Mouse (Mus musculus) heart, postnatal 36 days (tissue): Measurements from ENCODE around the gene Crybg1. TPM values are rescaled to one million over a fixed set of nuclear protein-coding genes. Genes with fewer than 3 reads are reported as not detected.
"Not testable (repeated sequence)": the region's sequence is repeated elsewhere in the genome, so short reads cannot be mapped to it uniquely, and the experiment has no call there.

ENCODE experiments used
- DNase-seq, 2 experiments: peaks; one replicate each; pipeline ENCODE4 v3.0.0; 2021 to 2022
- intact Hi-C: fragments of 180-260 bp; cut with DNase I; formaldehyde crosslinking; loops from one replicate; pipeline ENCODE4 v1.15.1; 2025
- total RNA-seq, 2 experiments: library from RNA; stranded (reverse); gene quantifications; 2 replicates each; pipeline ENCODE4 v1.2.3; 2021

Crybg1 gene
- total RNA-seq, 2 experiments from 2014 or later, result 2.4 to 3.8 TPM

DNA sequence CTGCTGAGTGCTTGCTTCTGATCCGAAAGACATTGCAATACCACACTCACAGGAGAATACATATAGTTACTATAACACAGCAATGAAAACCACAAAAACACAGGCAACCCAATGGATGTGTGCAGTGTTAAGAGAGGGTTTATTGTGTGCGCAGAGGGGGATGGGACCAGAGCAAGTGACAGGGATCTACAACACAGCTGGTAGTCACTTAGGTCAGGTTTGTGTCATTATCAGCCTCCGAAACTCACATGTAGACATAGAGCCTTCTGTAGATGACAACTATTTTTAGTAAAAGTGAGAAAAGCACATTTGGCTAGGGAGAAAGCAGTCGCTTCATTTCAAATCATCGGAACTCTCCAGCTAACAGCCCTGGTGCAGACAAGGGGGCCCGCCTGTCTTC lies 166.2 kb downstream of the Crybg1 start:
- no peak for DNase-seq
- intact Hi-C loops, result no loop called here

DNA sequence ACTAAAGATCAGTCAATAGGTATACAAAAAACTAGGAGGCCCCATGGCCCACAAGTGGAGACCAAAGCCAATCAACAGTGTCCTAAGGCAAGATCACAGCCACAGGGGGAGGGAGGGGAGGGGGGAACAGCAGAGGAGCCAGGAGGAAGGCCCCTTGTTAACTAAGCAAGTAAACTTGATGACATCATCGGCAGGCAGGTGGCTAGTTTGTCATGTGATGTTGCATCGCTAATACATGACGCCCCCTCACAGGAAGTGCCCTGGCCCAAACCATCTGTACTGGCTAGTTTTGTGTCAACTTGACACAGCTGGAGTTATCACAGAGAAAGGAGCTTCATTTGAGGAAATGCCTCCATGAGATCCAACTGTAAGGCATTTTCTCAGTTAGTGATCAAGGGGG lies 167.9 kb downstream of the Crybg1 start:
- intact Hi-C loops, DNase-seq: not testable (repeated sequence)

DNA sequence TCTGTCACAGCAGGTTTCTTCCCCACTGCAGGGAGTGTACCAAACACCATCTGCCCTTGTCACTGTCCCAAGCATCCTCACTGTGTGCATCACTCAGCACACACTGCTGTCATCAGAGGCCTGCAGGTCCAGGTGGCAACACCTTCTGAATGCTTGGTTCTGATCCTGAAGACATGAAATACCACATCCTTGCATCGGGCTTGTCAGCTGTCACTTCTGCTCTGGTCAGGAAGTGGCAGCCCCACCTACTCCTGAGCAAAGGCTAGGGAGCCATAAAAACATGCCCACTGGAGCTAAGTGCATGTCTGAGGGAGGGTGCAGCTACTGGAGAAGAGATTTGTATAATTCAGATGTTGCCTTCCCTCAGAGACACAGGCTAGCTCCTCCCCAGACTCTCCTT lies 168.6 kb downstream of the Crybg1 start:
- DNase-seq, result no peak
- intact Hi-C loops, result no loop called here

DNA sequence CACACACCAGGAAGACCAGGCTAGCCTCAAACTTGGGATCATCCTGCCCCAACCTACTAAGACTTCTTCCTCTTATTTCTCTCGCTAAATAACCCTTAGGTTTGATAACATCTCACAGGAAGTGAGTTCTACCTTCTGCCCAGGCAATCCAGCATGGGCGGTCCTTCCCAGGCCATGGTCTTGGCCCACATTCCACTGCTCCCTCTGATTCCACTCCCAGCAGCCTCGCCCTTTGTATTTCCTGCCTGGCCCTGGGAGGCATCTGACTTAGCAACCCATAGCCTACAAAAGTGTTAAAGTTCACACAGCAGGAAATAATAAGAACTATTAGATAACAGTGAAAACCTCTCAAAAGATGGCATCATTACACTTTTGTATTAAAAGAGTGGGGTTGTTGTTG lies 171.3 kb downstream of the Crybg1 start:
- intact Hi-C loops, result no loop called here
- DNase-seq, result peak; percentile 19 to 31

DNA sequence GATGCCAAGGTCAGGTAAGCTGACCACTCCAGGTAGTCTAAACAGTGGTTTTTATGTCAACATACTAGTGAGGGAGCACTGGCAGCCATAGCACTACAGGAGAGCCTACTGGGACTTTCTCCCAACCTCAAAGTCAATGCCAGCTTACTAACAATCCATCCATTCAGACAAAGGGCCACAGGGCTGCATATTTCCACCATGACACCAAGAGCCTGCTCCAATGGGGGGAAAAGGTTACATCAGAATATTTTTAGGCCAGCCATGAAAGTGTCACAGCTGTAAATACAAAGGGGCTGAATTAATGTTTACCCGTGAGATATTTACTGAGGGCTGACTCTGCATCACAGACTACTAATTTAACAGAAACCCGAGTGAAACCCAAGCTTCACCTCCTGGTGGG lies 175.4 kb downstream of the Crybg1 start:
- intact Hi-C loops, result no loop called here
- DNase-seq, result no peak

DNA sequence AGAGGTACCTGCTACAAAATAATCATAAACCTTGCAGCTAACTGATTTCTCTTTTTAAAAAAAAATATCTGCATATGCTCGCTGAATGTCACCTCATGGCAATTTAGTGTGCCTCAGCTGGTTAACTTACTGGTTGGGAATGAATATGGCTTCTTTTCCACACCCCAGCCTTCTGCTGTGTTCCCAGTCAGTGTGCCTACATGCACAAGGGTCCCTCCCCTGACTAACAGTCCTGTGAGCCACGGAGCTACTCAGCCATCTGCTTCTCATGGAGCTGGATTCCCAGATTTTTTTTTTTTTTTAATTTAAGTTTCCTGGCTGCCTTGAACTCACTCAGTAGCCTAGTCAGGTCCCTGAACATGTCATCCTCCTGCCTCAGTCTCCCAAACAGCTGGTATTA lies 183.7 kb downstream of the Crybg1 start:
- intact Hi-C loops, result no loop called here

DNA sequence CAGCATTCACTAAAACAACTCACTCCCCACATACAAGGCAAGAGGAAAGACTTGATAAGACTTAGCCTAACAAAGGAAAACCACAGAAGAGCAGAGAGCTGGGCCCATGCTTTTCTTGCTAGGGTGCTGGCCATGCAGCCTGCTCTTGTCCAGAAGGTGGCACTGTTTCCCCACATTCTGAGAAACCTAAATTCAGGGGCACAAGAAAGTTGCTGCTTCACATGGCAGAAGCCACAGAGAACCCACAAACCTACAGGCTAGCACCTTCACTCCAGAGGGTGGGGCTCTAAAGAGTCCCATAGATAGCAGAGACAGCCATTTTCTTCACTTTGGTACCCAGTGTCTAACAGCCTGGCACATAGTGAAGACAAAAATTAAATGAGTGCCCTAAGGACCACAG lies 194.7 kb downstream of the Crybg1 start:
- DNase-seq, result peak; percentile 49 to 61
- intact Hi-C loops, result loop anchor here (1.0 to 5.0 kb wide), 6 partner anchors 49 to 1093 kb away; no protein-coding TSS in a partner anchor

More for the DNA sequence above, 183.7 kb downstream of the Crybg1 start:
- DNase-seq, result no peak

DNA sequence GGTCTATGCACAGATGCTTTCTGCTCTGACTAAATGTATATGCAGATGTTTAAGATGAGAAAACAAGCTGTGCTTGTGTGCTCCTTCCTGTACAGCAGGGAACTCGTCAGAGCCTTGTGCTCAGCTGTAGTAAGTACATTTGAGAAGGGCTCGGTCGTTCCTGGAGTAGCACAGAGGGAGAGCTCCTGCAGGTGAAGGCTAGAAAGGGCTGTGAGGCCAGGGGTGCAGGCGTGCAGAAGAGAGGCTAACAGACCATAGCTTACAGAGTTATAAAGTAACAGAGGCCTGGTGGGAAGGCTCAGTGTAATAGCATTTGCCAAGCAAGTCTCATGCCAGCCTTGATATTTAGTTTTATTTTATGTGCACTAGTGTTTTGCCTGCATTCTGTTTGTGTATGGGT lies 203.2 kb downstream of the Crybg1 start:
- DNase-seq, result no peak
- intact Hi-C loops, result no loop called here

DNA sequence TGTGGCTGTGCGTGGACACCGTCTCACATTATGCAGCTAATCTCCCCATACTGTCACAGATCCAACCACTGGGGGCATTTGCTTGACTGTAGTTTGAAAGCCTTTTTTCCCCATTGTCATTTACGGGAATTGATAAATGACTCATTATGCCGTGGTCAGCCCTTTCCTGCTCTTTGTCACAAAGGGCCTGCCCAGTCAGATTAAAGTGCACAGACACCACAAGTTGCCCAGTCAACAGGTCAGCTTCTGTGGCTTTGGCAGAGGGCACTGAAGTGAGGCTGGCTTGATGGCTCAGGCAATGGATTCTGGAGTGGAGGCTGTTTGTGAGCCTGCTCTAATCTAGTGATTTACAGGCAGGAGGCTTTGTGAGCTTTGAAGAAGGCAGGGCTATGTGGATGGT lies 204.9 kb downstream of the Crybg1 start:
- intact Hi-C loops, result no loop called here
- no peak for DNase-seq

DNA sequence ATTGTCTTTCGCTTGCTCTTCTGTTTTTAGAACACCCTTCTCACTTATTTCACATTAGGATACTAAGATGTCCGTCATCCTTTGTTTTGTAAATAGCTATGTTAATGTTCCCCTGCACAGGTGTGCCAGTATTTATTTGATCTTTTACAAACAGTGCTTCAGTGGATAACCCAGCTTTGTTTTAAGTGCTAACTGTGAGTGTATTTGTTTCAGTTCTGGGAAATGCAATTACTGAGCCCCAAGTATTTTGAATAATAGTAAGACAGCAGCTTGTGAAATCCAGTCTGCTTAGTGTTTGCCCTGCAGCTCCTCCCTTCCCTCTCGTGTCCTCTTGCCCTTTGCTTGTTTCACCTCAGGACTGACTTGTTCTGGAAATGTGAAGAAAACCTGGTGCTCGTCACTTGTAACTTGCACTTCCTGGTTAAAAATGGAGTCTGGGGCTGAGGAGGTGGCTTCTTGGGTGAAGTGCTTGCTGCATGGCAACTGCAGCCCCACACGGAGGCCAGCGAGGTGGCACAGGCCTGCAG lies 209.5 kb downstream of the Crybg1 start:
- no peak for DNase-seq
- intact Hi-C loops, result no loop called here

DNA sequence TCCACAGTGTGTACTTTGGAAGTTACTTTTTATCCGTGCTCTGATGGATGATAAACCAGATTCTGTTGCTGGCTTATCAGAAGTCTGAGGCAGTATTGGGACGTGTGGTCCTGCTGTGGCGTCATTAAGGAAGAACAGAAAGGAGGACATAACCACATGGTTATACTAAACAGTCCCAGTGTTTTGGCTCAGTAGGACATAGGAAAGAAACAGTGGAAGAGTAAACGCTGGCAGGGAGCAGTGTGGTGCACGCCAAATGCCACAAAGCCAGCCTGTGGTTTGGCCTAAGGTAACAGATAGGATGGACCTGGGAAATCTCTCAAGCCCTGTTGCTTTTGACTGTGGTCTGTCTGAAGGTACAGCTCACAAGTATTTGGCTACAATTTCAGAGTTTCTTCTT lies 220.1 kb downstream of the Crybg1 start:
- DNase-seq, result no peak
- intact Hi-C loops, result no loop called here

DNA sequence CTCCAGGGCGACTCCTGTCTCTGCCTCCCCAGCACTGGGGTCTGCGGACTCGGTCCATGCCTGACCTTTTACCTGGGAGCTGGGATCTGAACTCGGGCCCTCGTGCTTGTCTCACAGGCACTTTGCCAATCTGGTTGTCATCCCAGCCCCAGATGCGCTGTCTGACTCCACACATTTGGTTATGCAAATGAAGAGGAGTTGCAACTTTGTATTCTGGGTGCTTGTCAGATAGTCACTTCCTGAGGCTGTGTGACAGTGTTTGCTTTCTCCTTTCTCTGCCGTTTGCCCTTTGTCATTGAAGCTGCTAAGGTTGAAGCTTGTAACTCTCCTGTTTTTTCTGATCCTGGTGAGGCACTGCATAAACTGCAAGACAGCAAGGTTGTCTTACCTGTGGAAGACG lies 220.9 kb downstream of the Crybg1 start:
- DNase-seq, result no peak
- intact Hi-C loops, result no loop called here

DNA sequence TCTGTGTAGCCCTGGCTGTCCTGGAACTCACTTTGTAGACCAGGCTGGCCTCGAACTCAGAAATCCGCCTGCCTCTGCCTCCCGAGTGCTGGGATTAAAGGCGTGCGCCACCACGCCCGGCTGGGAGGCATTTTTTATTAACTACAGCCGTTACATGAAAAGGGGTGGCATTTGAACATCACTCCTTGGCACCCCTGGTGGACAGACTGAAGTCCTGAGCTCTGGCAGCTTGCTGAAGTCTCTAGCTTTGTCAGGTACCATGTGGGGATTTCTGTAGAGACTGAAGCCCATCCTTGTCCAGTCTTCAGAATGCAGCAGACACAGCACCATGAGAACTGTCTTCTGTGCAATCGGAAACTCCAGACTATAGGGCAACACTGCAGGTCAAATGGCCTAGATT lies 222.9 kb downstream of the Crybg1 start:
- intact Hi-C loops, DNase-seq: not testable (repeated sequence)

DNA sequence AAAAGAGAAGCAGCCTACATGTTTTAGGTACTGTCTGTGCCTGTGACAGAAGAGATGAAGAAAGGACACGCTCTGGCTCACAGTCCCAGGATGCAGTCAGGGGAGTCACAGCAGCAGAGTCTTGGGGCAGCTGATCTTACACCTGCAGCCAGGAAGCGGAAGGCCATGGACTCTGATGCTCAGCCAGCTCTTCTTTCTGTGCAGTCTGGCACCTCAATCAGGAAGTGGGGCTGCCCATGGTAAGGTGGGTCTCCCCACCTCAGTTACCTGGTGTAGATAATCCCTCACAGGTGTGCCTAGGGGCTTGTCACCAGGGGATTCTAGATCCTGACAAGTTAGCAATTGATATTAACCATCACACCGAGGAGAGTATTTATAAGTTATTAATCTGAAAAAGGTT lies 225.6 kb downstream of the Crybg1 start:
- DNase-seq, result no peak
- intact Hi-C loops, result no loop called here

DNA sequence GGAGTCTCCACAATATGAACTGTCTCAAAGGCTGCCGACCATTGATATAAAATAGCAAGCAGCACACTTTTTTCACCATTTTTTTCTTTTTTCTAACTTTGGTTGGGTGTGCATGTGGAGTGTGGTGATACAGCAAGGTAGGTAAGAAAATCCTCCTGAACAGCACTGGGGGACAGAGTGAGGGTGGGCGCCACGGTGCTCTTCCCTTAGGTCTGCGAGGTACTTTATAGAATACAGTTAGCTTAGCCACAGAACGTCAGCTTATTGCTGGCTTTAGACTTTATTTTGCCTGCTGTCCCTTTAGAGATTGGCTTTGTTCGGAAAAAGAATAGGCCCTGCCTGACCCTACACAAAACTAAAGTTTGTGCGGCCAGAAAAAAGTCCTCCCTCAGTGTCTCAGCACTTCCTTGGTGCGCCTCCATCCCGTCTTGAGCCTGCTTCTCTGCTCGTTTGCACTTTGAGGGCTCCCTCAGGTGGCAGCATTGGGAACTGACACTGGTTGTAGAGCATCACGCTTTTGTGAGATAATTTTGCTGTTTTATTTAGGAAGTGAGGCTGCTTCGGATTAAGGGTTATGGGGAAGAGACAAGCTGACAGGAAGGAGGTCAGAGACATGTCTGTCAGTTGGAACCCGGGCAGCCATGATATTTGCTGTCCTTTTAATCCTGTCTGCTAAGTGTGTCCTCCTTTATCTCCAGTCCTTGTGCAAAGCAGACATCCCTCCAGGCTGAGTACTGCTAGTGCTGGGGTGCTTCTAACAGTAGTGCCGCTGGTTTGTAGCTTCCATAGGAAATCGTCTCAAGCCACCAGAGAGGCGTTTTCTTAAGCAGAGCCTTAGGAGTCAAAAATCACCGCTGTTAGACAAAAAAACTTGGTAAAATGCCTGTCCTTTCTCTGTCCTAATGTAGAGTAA lies 229.7 kb downstream of the Crybg1 start:
- intact Hi-C loops, result loop anchor here (1.0 to 2.0 kb wide), 2 partner anchors 196 to 344 kb away; no protein-coding TSS in a partner anchor
- peak; percentile 71 to 82 for DNase-seq

DNA sequence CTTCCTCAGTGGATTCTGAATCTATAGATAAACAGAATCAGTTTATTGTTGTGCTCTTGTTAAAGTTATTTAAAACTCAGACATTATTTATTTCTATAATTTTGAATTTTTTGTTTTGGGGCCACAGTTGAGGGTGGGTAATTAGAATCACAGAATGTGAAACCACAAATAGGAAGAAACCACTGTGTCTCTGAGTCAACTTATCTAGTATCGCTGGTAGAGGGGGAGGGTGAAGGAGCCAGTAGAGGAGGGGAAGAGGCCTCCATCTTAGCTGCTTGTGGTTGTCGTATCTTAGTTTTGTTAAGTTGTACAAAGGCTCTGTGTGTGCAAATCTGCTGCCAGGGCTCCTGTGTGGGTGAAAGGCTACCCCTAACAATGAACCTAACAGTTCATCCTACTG lies 231.9 kb downstream of the Crybg1 start:
- no peak for DNase-seq
- intact Hi-C loops, result no loop called here

DNA sequence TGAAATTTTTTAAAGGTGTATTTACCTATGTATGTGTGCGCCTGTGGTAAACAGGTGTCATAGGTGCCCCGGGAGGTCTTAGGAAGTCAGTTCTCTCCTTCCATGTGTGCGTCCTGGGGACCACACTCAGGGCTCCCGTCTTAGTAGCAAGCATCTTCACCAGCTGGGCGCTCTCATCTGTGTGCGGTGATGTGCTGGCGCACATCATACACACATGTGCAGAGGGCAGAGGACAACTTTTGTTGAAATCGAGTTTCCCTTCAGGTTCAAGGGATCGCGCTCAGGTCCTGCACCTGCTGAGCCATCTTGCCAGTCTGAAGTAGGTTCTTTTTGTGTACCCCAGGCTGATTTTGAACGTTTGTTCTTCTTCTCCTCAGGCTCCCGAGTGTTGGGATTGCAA lies 232.5 kb downstream of the Crybg1 start:
- intact Hi-C loops, result no loop called here
- no peak for DNase-seq

DNA sequence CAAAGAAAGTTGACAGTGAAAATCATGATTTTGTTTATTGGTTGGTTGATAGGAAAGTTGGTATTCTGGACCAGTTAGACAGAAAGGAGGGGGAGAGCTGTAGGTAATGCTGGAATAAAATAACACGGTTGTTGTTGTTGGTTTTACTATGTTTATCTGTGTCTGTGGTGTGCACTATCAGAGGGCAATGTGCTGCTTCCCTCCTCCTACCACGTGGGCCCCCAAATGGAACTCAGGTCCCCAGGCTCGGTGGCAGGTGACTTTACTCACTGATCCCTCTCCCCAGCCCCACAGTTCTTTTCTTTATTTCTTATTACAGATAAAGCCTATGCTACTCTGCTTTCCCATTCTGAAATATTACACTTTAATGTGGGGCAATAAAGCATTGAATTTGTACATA lies 236.4 kb downstream of the Crybg1 start:
- DNase-seq, result no peak
- intact Hi-C loops, result no loop called here

DNA sequence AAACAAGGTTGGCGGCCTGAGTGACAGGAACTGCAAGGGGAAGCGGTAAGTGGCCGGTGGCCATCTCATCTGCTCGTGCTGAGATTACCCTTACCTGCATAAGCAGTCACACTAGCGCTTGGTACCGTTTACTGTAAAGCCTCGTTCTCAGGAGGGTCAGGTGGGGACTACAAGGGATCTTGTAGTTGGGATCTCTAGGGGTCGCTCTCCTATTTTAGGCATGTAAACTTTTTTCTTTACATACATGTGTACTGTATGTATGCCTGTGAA lies 237.8 kb downstream of the Crybg1 start:
- DNase-seq, result no peak
- intact Hi-C loops, result no loop called here

DNA sequence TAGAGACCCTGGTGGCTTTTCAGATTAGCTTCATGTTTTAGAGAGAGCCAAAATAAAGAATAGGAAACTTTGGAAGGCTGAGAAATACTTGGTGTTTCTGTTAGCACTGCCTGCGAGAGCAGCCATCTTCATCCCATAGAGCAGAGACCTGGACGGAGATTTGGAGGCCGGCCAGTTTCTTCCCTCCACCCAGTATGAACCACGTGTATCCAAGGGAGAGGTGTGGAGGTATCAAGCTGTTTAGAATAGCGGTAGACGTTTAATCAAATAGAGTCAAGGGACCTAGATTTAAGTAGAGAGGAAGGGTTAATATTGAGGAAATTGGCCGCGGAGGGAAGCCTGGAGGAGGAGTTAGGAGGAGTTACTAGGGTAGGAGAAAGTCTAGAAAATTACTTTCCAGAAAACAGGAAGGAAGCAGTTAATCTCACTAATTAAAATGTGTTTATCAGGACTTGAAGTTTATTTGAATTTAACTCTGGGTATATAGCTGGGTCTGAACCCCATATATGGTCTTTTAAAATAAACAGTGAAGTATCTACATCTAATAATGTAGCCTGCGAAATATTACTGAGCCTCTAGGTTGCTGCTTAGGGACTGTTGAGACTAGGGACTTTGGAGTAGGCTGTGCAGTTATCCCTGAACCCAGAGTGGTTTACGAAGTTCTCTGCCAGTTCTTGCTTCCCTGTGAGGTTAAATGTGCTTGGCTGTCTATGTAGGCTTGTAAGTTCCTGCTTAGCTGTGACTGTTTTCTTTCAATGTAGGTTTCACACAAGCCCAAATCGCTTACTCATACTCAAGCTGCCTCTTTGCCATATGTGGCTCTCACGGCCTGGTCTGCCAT lies 238.4 kb downstream of the Crybg1 start:
- intact Hi-C loops, result no loop called here

DNA sequence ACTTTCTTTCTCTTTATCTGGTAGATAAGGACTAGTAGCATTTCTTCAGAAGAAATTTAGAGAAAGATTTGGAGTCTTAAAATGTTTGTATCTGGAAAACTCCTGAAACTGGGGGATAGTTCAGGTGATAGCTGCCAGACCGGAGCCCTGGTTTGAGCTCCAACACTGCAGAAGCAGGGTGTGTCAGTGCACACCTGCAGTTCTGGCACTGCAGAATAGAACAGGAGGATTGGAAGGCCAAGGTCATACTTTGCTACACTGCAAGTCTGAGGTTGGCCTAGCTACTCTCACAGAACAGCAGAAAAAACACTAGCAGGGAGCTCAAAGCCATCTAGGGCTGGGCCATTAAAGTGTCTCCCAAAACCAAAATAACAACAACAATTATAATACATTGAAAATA lies 244.1 kb downstream of the Crybg1 start:
- intact Hi-C loops, result no loop called here
- DNase-seq, result no peak

More for the DNA sequence above, 238.4 kb downstream of the Crybg1 start:
- DNase-seq, result no peak
